Mouse (Mus musculus) liver, postnatal 0 days (tissue): ENCODE measurements around the gene Bcas2.

ENCODE experiments used
- CTCF ChIP-seq: sonication (generic); IDR thresholded peaks from 2 replicates; pipeline ENCODE4 v1.5.1; 2016; ENCODE audit warnings: antibody characterized with exemption, low read depth
- EP300 ChIP-seq: IDR thresholded peaks from 2 replicates; pipeline ENCODE4 v1.6.1; 2016; ENCODE audit warnings: antibody characterized with exemption, low read depth, mild to moderate bottlenecking

- TF ChIP-seq CTCF (no peak), EP300 (no peak)
These were observed 29.1 kb upstream of the Bcas2 start for GRCm38 (mm10) chr3:103142366-103142765.
